Mouse (Mus musculus): ENCODE measurements around the gene Cd72.

DNA sequence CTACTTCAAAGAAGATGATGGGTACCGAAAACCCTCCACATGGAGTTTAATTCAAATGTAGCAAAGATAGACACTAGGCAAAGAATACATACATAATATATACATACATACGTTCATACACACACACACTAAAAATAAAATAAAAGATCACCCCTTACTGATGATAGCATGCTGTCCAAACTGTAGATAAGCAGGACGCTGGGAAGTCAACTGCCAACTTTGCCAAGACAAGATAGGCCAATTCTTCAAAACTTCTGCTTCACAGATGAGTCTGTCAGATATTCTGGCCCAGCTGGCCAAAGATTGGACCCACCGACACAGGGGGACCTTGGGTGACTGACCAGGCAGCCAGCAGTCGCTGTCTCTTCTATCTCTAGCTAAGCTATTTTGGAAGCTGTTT, 8.7 kb upstream of the Cd72 start:
- TF ChIP-seq POLR2A (IDR thresholded peaks at IDR 0.05; ENCODE audit: low read depth, low read length) (no peak), CTCF (IDR thresholded peaks at IDR 0.05; ENCODE audit: extremely low read depth, insufficient read depth, insufficient read length, insufficient replicate concordance) (no peak)
